Comparison of ENCODE assay signal across 20 mouse cellular contexts in the genomic region with DNA sequence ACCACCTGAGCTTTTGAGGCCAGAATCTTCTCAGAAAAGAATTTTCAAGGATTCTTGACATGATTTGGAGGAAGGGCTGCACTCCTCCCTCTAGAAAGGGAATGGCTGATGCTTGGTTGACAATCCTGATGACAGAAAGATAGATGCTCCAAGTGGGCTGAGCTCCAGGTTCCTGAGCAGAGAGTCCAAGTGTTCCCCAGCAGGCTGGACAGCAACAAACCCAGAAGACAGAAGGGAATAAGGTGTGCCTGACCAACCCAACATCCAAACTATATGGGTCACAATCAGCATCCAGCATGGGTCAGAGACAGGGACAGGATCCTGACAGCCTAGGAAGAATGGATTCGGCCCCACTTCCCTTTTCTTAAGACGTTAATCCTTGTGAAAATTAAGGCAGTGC.
DNase-seq lines count a peak whose midpoint lies in the region; ATAC-seq and TF ChIP-seq lines count a peak whose summit lies in the region.
"Had no signal": no experiment of that assay in that cellular context is flagged by ENCODE, and none has a peak within 500 bp of the region (broad histone marks: within the 10 kb centered on the region; RNA-seq: fewer than 3 reads in every experiment).

No protein-coding gene starts in this region.

- 52% methylated on average over 2 of the region's 2 CpGs for WGBS in liver, postnatal 0 days (ENCODE audit: insufficient replicate concordance)
- 64% methylated on average over 2 of the region's 2 CpGs for WGBS in hindbrain, embryonic 10.5 days
- WGBS in thymus, adult 2 months: 70% methylated on average over 2 of the region's 2 CpGs

- H3K9me3 ChIP-seq in liver, postnatal 0 days (ENCODE audit: low read length): no peaks in the 10 kb centered on the region
- H3K9me3 ChIP-seq in hindbrain, embryonic 10.5 days: no peaks in the 10 kb centered on the region
- H3K9me3 ChIP-seq: embryonic facial prominence, embryonic 10.5 days; forebrain, embryonic 13.5 days; heart, embryonic 12.5 days had no signal

- ATAC-seq in liver, postnatal 0 days: no peak
- ATAC-seq: activated CD4-positive, CD25-positive, alpha-beta regulatory T cell, adult 4 months; forebrain, embryonic 13.5 days; hindbrain, embryonic 16.5 days; Patski had no signal

- TF ChIP-seq POLR2A in thymus, adult 2 months (IDR thresholded peaks at IDR 0.05; ENCODE audit: control insufficient read depth, extremely low read depth, insufficient read depth, low read length, poor library complexity): no peak

- TF ChIP-seq EP300 in liver, postnatal 0 days (IDR thresholded peaks at IDR 0.05; ENCODE audit: low read depth): no peak

- TF ChIP-seq CTCF in liver, postnatal 0 days (IDR thresholded peaks at IDR 0.05; ENCODE audit: low read depth): no peak
- TF ChIP-seq CTCF in thymus, adult 2 months (IDR thresholded peaks at IDR 0.05; ENCODE audit: borderline replicate concordance, control insufficient read depth, extremely low read depth, insufficient read depth, low read length, poor library complexity): no peak

- no peak overlapping the region for H3K4me2 ChIP-seq in liver, postnatal 0 days (ENCODE audit: low read depth, low read length)
- H3K4me2 ChIP-seq: forebrain, embryonic 13.5 days; heart, embryonic 12.5 days had no signal

- H3K36me3 ChIP-seq in liver, postnatal 0 days (replicated peaks; ENCODE audit: insufficient read depth, low read length): no peaks in the 10 kb centered on the region
- no peaks in the 10 kb centered on the region for H3K36me3 ChIP-seq in hindbrain, embryonic 10.5 days
- no peaks in the 10 kb centered on the region for H3K36me3 ChIP-seq in thymus, adult 2 months (ENCODE audit: control insufficient read depth, insufficient read depth, low read length)
- H3K36me3 ChIP-seq: embryonic facial prominence, embryonic 10.5 days; heart, embryonic 12.5 days had no signal

- peak; percentile 53 for DNase-seq in heart, adult 11 months
- no peak for DNase-seq in heart, adult 18-20 months
- peak; percentile 57 for DNase-seq in cerebellum, adult 8-10 months
- peak; percentile 53 to 68 for DNase-seq in cerebellum, postnatal 14 days
- DNase-seq in liver, postnatal 0 days: no peak
- no peak for DNase-seq in hindbrain, embryonic 10.5 days (ENCODE audit: low spot score)
- no peak for DNase-seq in thymus, adult 2 months
- DNase-seq: adrenal gland, postnatal 14 days; gastrocnemius, adult 2 months; gastrocnemius, postnatal 25 days; heart, adult 2 months; kidney, adult 11 months; kidney, adult 9 months had no signal

- no peaks in the 10 kb centered on the region for H3K4me1 ChIP-seq in liver, postnatal 0 days (ENCODE audit: insufficient read depth)
- H3K4me1 ChIP-seq in hindbrain, embryonic 10.5 days (replicated peaks): peaks cover 4% of the 10 kb centered on the region; the same call in 1 of the 2 replicates
- no peaks in the 10 kb centered on the region for H3K4me1 ChIP-seq in thymus, adult 2 months (replicated peaks; ENCODE audit: control insufficient read depth, insufficient read depth, low read length)
- H3K4me1 ChIP-seq: heart, embryonic 12.5 days had no signal

- no peak overlapping the region for H3K9ac ChIP-seq in liver, postnatal 0 days (replicated peaks)
- H3K9ac ChIP-seq: forebrain, embryonic 13.5 days; heart, embryonic 12.5 days had no signal

- H3K27me3 ChIP-seq in liver, postnatal 0 days (ENCODE audit: insufficient read depth, low read length): no peaks in the 10 kb centered on the region
- no peaks in the 10 kb centered on the region for H3K27me3 ChIP-seq in hindbrain, embryonic 10.5 days (ENCODE audit: insufficient read depth, poor library complexity, severe bottlenecking)
- H3K27me3 ChIP-seq in thymus, adult 2 months (ENCODE audit: control insufficient read depth, insufficient read depth, low read length): no peaks in the 10 kb centered on the region
- H3K27me3 ChIP-seq: CH12.LX; forebrain, embryonic 13.5 days; heart, embryonic 12.5 days; Patski had no signal

- H3K27ac ChIP-seq in liver, postnatal 0 days (ENCODE audit: low read depth): no peak overlapping the region
- H3K27ac ChIP-seq in hindbrain, embryonic 10.5 days: no peak overlapping the region
- H3K27ac ChIP-seq in thymus, adult 2 months (ENCODE audit: control insufficient read depth, insufficient read depth, low read length): no peak overlapping the region
- H3K27ac ChIP-seq: embryonic facial prominence, embryonic 10.5 days; forebrain, embryonic 13.5 days; gastrocnemius, adult 2 months; heart, adult 2 months had no signal

- no peak overlapping the region for H3K4me3 ChIP-seq in liver, postnatal 0 days (ENCODE audit: low read depth, low read length)
- no peak overlapping the region for H3K4me3 ChIP-seq in hindbrain, embryonic 10.5 days
- no peak overlapping the region for H3K4me3 ChIP-seq in thymus, adult 2 months (ENCODE audit: control insufficient read depth, insufficient read depth, low read length)
- H3K4me3 ChIP-seq: embryonic facial prominence, embryonic 10.5 days; forebrain, embryonic 13.5 days; gastrocnemius, adult 2 months; heart, adult 2 months; heart, embryonic 12.5 days had no signal

Comparison
In these comparisons a context has a peak if more than half of its experiments do, and no peak if none do; other contexts are left out.
1. DNase-seq: peak in heart, adult 11 months (single experiment), cerebellum, adult 8-10 months (single experiment) and cerebellum, postnatal 14 days (2 of 2); none in heart, adult 18-20 months (0 of 2), liver, postnatal 0 days (single experiment), hindbrain, embryonic 10.5 days (single experiment) and thymus, adult 2 months (single experiment).